In genomic region chr1:194682021-194682420, GRCm38 (mm10) we compare ENCODE assay signal across 10 mouse cellular contexts.
A peak's percentile ranks its signal among the peaks of the same experiment; 100 is the strongest.
DNase-seq lines count a peak whose midpoint lies in the region; ATAC-seq lines count a peak whose summit lies in the region.
"Had no signal": no experiment of that assay in that cellular context is flagged by ENCODE, and none has a peak within 500 bp of the region (broad histone marks: within the 10 kb centered on the region; RNA-seq: fewer than 3 reads in every experiment).

No protein-coding gene starts in this region.

- no peaks in the 10 kb centered on the region for H3K36me3 ChIP-seq in hindbrain, embryonic 14.5 days (replicated peaks; ENCODE audit: control insufficient read depth, insufficient read depth)

- peaks cover 22% of the 10 kb centered on the region; the same call in 1 of the 2 replicates for H3K4me1 ChIP-seq in hindbrain, embryonic 14.5 days (replicated peaks; ENCODE audit: control insufficient read depth, insufficient read depth, low read length)

- no peak overlapping the region for H3K27ac ChIP-seq in hindbrain, embryonic 14.5 days

- H3K9ac ChIP-seq in hindbrain, embryonic 14.5 days = no peak overlapping the region
- H3K9ac ChIP-seq: lung, embryonic 14.5 days had no signal

- H3K9me3 ChIP-seq in hindbrain, embryonic 14.5 days (ENCODE audit: control insufficient read depth, low read length) = no peaks in the 10 kb centered on the region

- H3K27me3 ChIP-seq in hindbrain, embryonic 14.5 days (ENCODE audit: control insufficient read depth, insufficient read depth, low read length) = no peaks in the 10 kb centered on the region
- H3K27me3 ChIP-seq: Patski had no signal

- H3K4me3 ChIP-seq in hindbrain, embryonic 14.5 days (replicated peaks; ENCODE audit: low read length) = no peak overlapping the region

- intact Hi-C loops in left cerebral cortex, postnatal 36 days (cut with DNase I) = no loop called here

- no peak for ATAC-seq in hindbrain, embryonic 14.5 days (ENCODE audit: low FRiP score)
- ATAC-seq in megakaryocyte, adult 5-6 weeks (ENCODE audit: poor library complexity, severe bottlenecking) = no peak
- ATAC-seq: Patski had no signal

- peak; percentile 34 for DNase-seq in Muller cell, postnatal 12 days (ENCODE audit: inconsistent ontology term)
- DNase-seq in cerebellum, adult 11-12 months = peak; percentile 83
- DNase-seq in layer of hippocampus, adult 18-20 months (ENCODE audit: low spot score in 2 of 2) = peak; percentile 82 to 92
- DNase-seq in left cerebral cortex, postnatal 36 days (ENCODE audit: low spot score in 2 of 2) = peak; percentile 86 to 87
- no peak for DNase-seq in ovary, postnatal 14 days (ENCODE audit: low spot score)
- DNase-seq in hindbrain, embryonic 14.5 days (ENCODE audit: low spot score) = no peak
- DNase-seq: kidney, postnatal 10 days; lung, embryonic 14.5 days had no signal

- no peak overlapping the region for H3K4me2 ChIP-seq in hindbrain, embryonic 14.5 days (replicated peaks)
- H3K4me2 ChIP-seq: lung, embryonic 14.5 days had no signal

Comparison
In these comparisons a context has a peak if more than half of its experiments do, and no peak if none do; other contexts are left out.
1. DNase-seq: peak in Muller cell, postnatal 12 days (single experiment), cerebellum, adult 11-12 months (single experiment), layer of hippocampus, adult 18-20 months (2 of 2) and left cerebral cortex, postnatal 36 days (2 of 2); none in ovary, postnatal 14 days (single experiment) and hindbrain, embryonic 14.5 days (single experiment).